Mouse (Mus musculus) ES-E14 (cell line): ENCODE measurements at regions not wholly inside any gene's neighbourhood (a gene's known extent, or its start where the extent isn't known, plus 50 kb on each side); places are given as distances from the start of the nearest gene placed in this dataset.

Source experiments
- DNase-seq: peaks from one replicate; pipeline ENCODE4 v3.0.0-alpha.2; 2013; ENCODE audit warnings: low read depth, low spot score
- H3K27ac ChIP-seq: 2 replicates; pipeline ENCODE4 v1.5.1; 2012; ENCODE audit warnings: low read depth, mild to moderate bottlenecking, low read length, moderate library complexity, mixed read lengths; ENCODE audit not compliant: poor library complexity, insufficient read depth, severe bottlenecking
- H3K36me3 ChIP-seq: 2 replicates; pipeline ENCODE4 v1.6.1; 2012; ENCODE audit warnings: mild to moderate bottlenecking, low read length, moderate library complexity, mixed read lengths; ENCODE audit not compliant: control insufficient read depth, poor library complexity, insufficient read depth, severe bottlenecking
- H3K4me1 ChIP-seq, 2 experiments: fragments of 150-350 bp in 1 of 2; sonication (generic) in 1 of 2; 2 replicates each; pipeline ENCODE4 v1.6.1; 2012; ENCODE audit warnings: low read length in 2 of 2, mild to moderate bottlenecking in 1 of 2, mixed read lengths in 1 of 2; ENCODE audit not compliant: control insufficient read depth in 2 of 2, insufficient read depth in 2 of 2, poor library complexity in 1 of 2
- H3K4me3 ChIP-seq, 2 experiments: fragments of 150-350 bp in 1 of 2; sonication (generic) in 1 of 2; 2 replicates each; pipeline ENCODE4 v1.5.1; 2012; ENCODE audit warnings: low read length in 2 of 2, low read depth in 1 of 2, mild to moderate bottlenecking in 1 of 2, mixed read lengths in 1 of 2; ENCODE audit not compliant: insufficient read depth in 1 of 2, poor library complexity in 1 of 2, severe bottlenecking in 1 of 2
- H3K9ac ChIP-seq: 2 replicates; pipeline ENCODE4 v1.6.1; 2012; ENCODE audit warnings: low read depth, mild to moderate bottlenecking, low read length, mixed read lengths; ENCODE audit not compliant: poor library complexity, insufficient read depth, severe bottlenecking
- H3K9me3 ChIP-seq: fragments of 150-350 bp; sonication (generic); 2 replicates; pipeline ENCODE4 v1.6.1; 2012; ENCODE audit warnings: low read depth, mild to moderate bottlenecking, low read length; ENCODE audit not compliant: control insufficient read depth, insufficient read depth
- CHD2 ChIP-seq: IDR thresholded peaks from 2 replicates; pipeline ENCODE4 v1.6.1; 2014; ENCODE audit warnings: mild to moderate bottlenecking, low read depth, low read length, inconsistent platforms
- HCFC1 ChIP-seq: IDR thresholded peaks from 2 replicates; pipeline ENCODE4 v1.6.1; 2012; ENCODE audit warnings: low read length, inconsistent platforms, borderline replicate concordance; ENCODE audit not compliant: insufficient read depth
- MAFK ChIP-seq: IDR thresholded peaks from 2 replicates; pipeline ENCODE4 v1.6.1; 2014; ENCODE audit warnings: mild to moderate bottlenecking, low read depth, low read length, inconsistent platforms; ENCODE audit not compliant: insufficient read depth
- ZC3H11A ChIP-seq: IDR thresholded peaks from 2 replicates; pipeline ENCODE4 v1.6.1; 2012; ENCODE audit warnings: low read depth, mild to moderate bottlenecking, inconsistent platforms, low read length, borderline replicate concordance
- ZNF384 ChIP-seq: IDR thresholded peaks from 2 replicates; pipeline ENCODE4 v1.6.1; 2012; ENCODE audit warnings: low read depth, low read length, inconsistent platforms
- in situ Hi-C, 2 experiments: fragments of 600-800 bp; cut with MboI; formaldehyde crosslinking; loops; one replicate each; pipeline ENCODE4 v1.15.1; 2025; ENCODE audit warnings: low sequenced_read_pairs in 2 of 2, inconsistent platforms in 1 of 2; ENCODE audit not compliant: unreplicated experiment in 2 of 2

DNA sequence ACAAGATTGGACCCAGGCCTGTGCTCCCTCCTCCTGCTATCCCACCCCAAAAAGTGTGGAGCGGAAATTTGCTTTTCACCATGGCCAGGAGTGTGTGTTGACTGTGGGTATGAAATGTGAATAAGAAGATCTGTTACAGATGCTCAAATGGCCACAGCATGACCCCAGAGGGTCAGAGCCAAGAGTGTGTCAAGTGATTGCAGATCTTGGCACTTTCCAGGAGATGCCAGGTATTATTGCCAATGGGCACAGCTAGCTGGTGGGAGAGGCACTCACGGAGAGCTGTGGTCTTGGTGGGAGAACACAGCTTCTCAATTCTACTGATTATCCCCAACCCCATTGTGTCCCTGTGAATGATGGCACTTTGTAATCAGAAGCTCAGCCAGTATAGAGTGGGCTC is 62.7 kb downstream of the Smim20 start:
- TF ChIP-seq HCFC1 (no peak), MAFK (no peak), CHD2 (no peak), ZNF384 (no peak), ZC3H11A (no peak)
- Histone ChIP-seq H3K4me1 (no peaks in the 10 kb centered on the region), H3K9me3 (no peaks in the 10 kb centered on the region), H3K4me3 (no peak overlapping the region), H3K27ac (no peak overlapping the region), H3K9ac (no peak overlapping the region), H3K36me3 (no peaks in the 10 kb centered on the region)
- in situ Hi-C loops: loop anchor here in 1 of 2 experiments (25.0 kb wide), 1 partner anchor 783 kb away; no protein-coding TSS in a partner anchor
- no peak for DNase-seq

DNA sequence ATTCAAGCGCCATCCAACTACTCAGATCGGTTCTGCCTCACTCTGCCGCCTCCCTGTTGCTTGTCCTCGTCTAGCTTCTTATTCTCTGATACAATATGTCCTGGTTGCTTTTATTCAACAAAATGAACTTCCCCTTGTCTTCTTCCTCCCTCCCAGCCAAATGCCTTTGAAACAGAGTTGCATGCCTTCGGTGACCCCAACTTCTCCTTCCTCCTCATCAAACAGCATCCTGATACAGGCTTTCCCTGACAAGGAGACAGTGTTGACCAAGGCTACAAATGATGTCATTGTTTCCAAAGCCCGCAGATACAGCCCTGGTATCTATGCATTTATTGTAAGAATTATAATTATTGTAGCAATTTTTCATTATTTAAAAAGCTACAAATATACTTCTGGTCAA is 69.8 kb downstream of the Smim20 start:
- no peaks in the 10 kb centered on the region for H3K9me3 ChIP-seq
- in situ Hi-C loops: loop anchor here in 1 of 2 experiments (25.0 kb wide), 1 partner anchor 776 kb away; no protein-coding TSS in a partner anchor
- no peak overlapping the region for H3K4me3 ChIP-seq
- no peaks in the 10 kb centered on the region for H3K36me3 ChIP-seq
- no peak for DNase-seq
- H3K27ac ChIP-seq: no peak overlapping the region
- TF ChIP-seq HCFC1: no peak
- TF ChIP-seq ZNF384: no peak
- TF ChIP-seq MAFK: no peak
- TF ChIP-seq ZC3H11A: no peak
- no peak for TF ChIP-seq CHD2
- no peak overlapping the region for H3K9ac ChIP-seq
- no peaks in the 10 kb centered on the region for H3K4me1 ChIP-seq

DNA sequence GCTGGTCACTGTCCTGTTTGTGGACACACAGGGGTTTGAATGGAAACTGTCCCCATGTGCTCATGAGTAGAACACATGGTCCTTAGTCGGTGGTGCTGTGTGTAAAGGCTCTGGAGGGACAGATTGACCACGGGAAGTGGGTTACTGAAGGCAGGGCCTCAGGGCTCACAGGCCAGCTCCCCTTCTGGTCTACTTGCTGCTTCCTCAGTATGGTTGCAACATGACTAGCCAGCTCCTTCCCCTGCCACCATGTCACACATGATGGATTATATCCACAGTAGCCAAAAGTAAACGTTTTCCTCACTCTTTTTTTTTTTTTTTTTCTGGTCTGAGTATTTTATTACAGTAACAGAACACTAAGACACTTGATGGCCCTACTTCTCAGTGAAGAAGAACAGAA is 70.9 kb downstream of the Smim20 start:
- H3K4me1 ChIP-seq: no peaks in the 10 kb centered on the region
- H3K27ac ChIP-seq: no peak overlapping the region
- no peak for DNase-seq
- no peak overlapping the region for H3K9ac ChIP-seq
- H3K4me3 ChIP-seq: no peak overlapping the region
- in situ Hi-C loops: loop anchor here in 1 of 2 experiments (25.0 kb wide), 1 partner anchor 774 kb away; no protein-coding TSS in a partner anchor
- H3K9me3 ChIP-seq: no peaks in the 10 kb centered on the region
- TF ChIP-seq HCFC1 (no peak), CHD2 (no peak), ZC3H11A (no peak), ZNF384 (no peak), MAFK (no peak)
- H3K36me3 ChIP-seq: no peaks in the 10 kb centered on the region

DNA sequence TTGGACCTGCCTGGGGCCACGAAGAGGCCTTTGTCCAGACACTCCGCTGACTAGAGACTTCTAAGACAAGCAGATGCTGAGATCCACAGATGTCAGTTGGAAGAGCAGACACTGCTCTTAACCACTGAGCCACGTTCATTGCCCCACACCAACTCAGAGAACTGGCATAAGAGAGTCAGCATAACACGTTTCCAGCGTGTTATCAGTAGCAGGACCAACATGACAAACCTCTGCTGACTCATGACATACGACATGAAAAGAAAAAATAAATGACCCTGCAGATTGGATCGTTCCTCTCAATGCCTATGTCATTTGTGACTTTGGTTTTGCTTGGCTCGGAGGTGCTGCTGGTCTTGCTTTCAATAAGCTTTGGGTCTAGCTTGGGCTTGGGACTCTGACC is 78.3 kb downstream of the Smim20 start:
- no peaks in the 10 kb centered on the region for H3K9me3 ChIP-seq
- no peaks in the 10 kb centered on the region for H3K4me1 ChIP-seq
- H3K27ac ChIP-seq: no peak overlapping the region
- TF ChIP-seq CHD2 (no peak), MAFK (no peak), HCFC1 (no peak), ZC3H11A (no peak), ZNF384 (no peak)
- no peak overlapping the region for H3K9ac ChIP-seq
- H3K4me3 ChIP-seq: no peak overlapping the region
- no peak for DNase-seq
- in situ Hi-C loops: loop anchor here in 1 of 2 experiments (25.0 kb wide), 1 partner anchor 767 kb away; no protein-coding TSS in a partner anchor
- H3K36me3 ChIP-seq: no peaks in the 10 kb centered on the region
